Comparison of ENCODE assay signal across 20 mouse cellular contexts in genomic region chr3:107275996-107276395, GRCm38 (mm10). TPM values are rescaled to one million over a fixed set of nuclear protein-coding genes. Genes with fewer than 3 reads are reported as not detected.
DNase-seq lines count a peak whose midpoint lies in the region; ATAC-seq and TF ChIP-seq lines count a peak whose summit lies in the region.
"Had no signal": no experiment of that assay in that cellular context is flagged by ENCODE, and none has a peak within 500 bp of the region (broad histone marks: within the 10 kb centered on the region; RNA-seq: fewer than 3 reads in every experiment).

No protein-coding gene starts in this region.

- ATAC-seq in CD4-positive, CD25-positive, alpha-beta regulatory T cell, adult 4 months: no peak
- ATAC-seq in kidney, embryonic 14.5 days (ENCODE audit: low FRiP score, low TSS enrichment): no peak
- no peak for ATAC-seq in midbrain, postnatal 0 days (ENCODE audit: low FRiP score)
- ATAC-seq in stomach, postnatal 0 days (ENCODE audit: low FRiP score, low TSS enrichment): no peak

- H3K27ac ChIP-seq in kidney, embryonic 14.5 days (ENCODE audit: low read depth, low read length): no peak overlapping the region
- H3K27ac ChIP-seq in midbrain, postnatal 0 days (ENCODE audit: low read depth, low read length): no peak overlapping the region
- no peak overlapping the region for H3K27ac ChIP-seq in midbrain, embryonic 10.5 days (replicated peaks)
- H3K27ac ChIP-seq in stomach, postnatal 0 days (replicated peaks): no peak overlapping the region
- H3K27ac ChIP-seq: embryonic facial prominence, embryonic 12.5 days; stomach, embryonic 15.5 days had no signal

- no peak overlapping the region for H3K4me3 ChIP-seq in kidney, embryonic 14.5 days (ENCODE audit: low read length)
- no peak overlapping the region for H3K4me3 ChIP-seq in midbrain, postnatal 0 days (ENCODE audit: low read depth, low read length)
- H3K4me3 ChIP-seq in midbrain, embryonic 10.5 days: no peak overlapping the region
- no peak overlapping the region for H3K4me3 ChIP-seq in stomach, postnatal 0 days (ENCODE audit: low read depth, low read length)
- H3K4me3 ChIP-seq: embryonic facial prominence, embryonic 12.5 days; stomach, embryonic 15.5 days had no signal

- H3K9me3 ChIP-seq in kidney, embryonic 14.5 days (ENCODE audit: control insufficient read depth, low read length): no peaks in the 10 kb centered on the region
- H3K9me3 ChIP-seq in midbrain, postnatal 0 days (ENCODE audit: low read length): no peaks in the 10 kb centered on the region
- H3K9me3 ChIP-seq in midbrain, embryonic 10.5 days (replicated peaks): no peaks in the 10 kb centered on the region
- no peaks in the 10 kb centered on the region for H3K9me3 ChIP-seq in stomach, postnatal 0 days (ENCODE audit: control insufficient read depth, low read length)
- H3K9me3 ChIP-seq: embryonic facial prominence, embryonic 12.5 days; stomach, embryonic 15.5 days had no signal

- WGBS in kidney, embryonic 14.5 days: 51% methylated on average over 4 of the region's 4 CpGs
- 57% methylated on average over 4 of the region's 4 CpGs for WGBS in midbrain, postnatal 0 days
- 62% methylated on average over 4 of the region's 4 CpGs for WGBS in midbrain, embryonic 10.5 days
- whole genome bisulfite sequencing in stomach, postnatal 0 days: 60% methylated on average over 4 of the region's 4 CpGs

- TF ChIP-seq CTCF in midbrain, postnatal 0 days (IDR thresholded peaks at IDR 0.05): peak; percentile 49
- TF ChIP-seq CTCF in stomach, postnatal 0 days (IDR thresholded peaks at IDR 0.05; ENCODE audit: low read depth): peak; percentile 56

- H3K36me3 ChIP-seq in kidney, embryonic 14.5 days (ENCODE audit: control insufficient read depth, insufficient read depth, low read length): no peaks in the 10 kb centered on the region
- no peaks in the 10 kb centered on the region for H3K36me3 ChIP-seq in midbrain, postnatal 0 days (ENCODE audit: insufficient read depth, low read length)
- no peaks in the 10 kb centered on the region for H3K36me3 ChIP-seq in midbrain, embryonic 10.5 days
- no peaks in the 10 kb centered on the region for H3K36me3 ChIP-seq in stomach, postnatal 0 days (ENCODE audit: control insufficient read depth, insufficient read depth, low read length)
- H3K36me3 ChIP-seq: embryonic facial prominence, embryonic 12.5 days; stomach, embryonic 15.5 days had no signal

- no peak overlapping the region for H3K4me2 ChIP-seq in kidney, embryonic 14.5 days (replicated peaks; ENCODE audit: low read depth, low read length)
- H3K4me2 ChIP-seq in midbrain, postnatal 0 days (ENCODE audit: low read depth, low read length, poor library complexity, severe bottlenecking): no peak overlapping the region
- H3K4me2 ChIP-seq in stomach, postnatal 0 days (replicated peaks; ENCODE audit: low read depth): no peak overlapping the region
- H3K4me2 ChIP-seq: embryonic facial prominence, embryonic 12.5 days; stomach, embryonic 15.5 days had no signal

- DNase-seq in CD4-positive, CD25-positive, alpha-beta regulatory T cell, adult 2 months (ENCODE audit: low read depth, low spot score): peak; percentile 7
- peak; percentile 60 for DNase-seq in kidney, adult 9 months
- peak; percentile 15 for DNase-seq in midbrain, postnatal 0 days (ENCODE audit: low spot score)
- no peak for DNase-seq in midbrain, embryonic 10.5 days (ENCODE audit: low spot score)
- DNase-seq in stomach, postnatal 0 days (ENCODE audit: low spot score): no peak
- no peak for DNase-seq in layer of hippocampus, postnatal 25 days (ENCODE audit: extremely low spot score in 1 of 2, low spot score in 1 of 2)
- DNase-seq: adrenal gland, adult 2 months; cerebellum, adult 9-11 months; lung, postnatal 14 days; right cerebral cortex, postnatal 4 days; thymus, postnatal 36 days had no signal

- H3K9ac ChIP-seq in kidney, embryonic 14.5 days (ENCODE audit: low read depth, low read length): no peak overlapping the region
- H3K9ac ChIP-seq in midbrain, postnatal 0 days (replicated peaks; ENCODE audit: low read length, poor library complexity, severe bottlenecking): no peak overlapping the region
- H3K9ac ChIP-seq in stomach, postnatal 0 days (ENCODE audit: low read length): no peak overlapping the region
- H3K9ac ChIP-seq: embryonic facial prominence, embryonic 12.5 days; stomach, embryonic 15.5 days had no signal

- H3K4me1 ChIP-seq in kidney, embryonic 14.5 days (ENCODE audit: control insufficient read depth, insufficient read depth, low read length): peaks cover 6% of the 10 kb centered on the region; the same call in 1 of the 2 replicates
- H3K4me1 ChIP-seq in midbrain, postnatal 0 days (ENCODE audit: insufficient read depth, low read length): 0 out of 2 replicates have a peak, but pooled peaks cover 8% of the 10 kb centered on the region
- H3K4me1 ChIP-seq in midbrain, embryonic 10.5 days: peaks cover 20% of the 10 kb centered on the region
- no peaks in the 10 kb centered on the region for H3K4me1 ChIP-seq in stomach, postnatal 0 days (replicated peaks; ENCODE audit: control insufficient read depth, insufficient read depth)
- H3K4me1 ChIP-seq: stomach, embryonic 15.5 days had no signal

- no peaks in the 10 kb centered on the region for H3K27me3 ChIP-seq in kidney, embryonic 14.5 days (ENCODE audit: control insufficient read depth, insufficient read depth, low read length)
- H3K27me3 ChIP-seq in midbrain, postnatal 0 days (ENCODE audit: insufficient read depth, low read length): no peaks in the 10 kb centered on the region
- no peaks in the 10 kb centered on the region; the same call in 1 of the 2 replicates for H3K27me3 ChIP-seq in midbrain, embryonic 10.5 days (ENCODE audit: low read depth, poor library complexity, severe bottlenecking)
- H3K27me3 ChIP-seq in stomach, postnatal 0 days (ENCODE audit: control insufficient read depth, insufficient read depth, low read length): no peaks in the 10 kb centered on the region
- H3K27me3 ChIP-seq: embryonic facial prominence, embryonic 12.5 days; stomach, embryonic 15.5 days had no signal

- TF ChIP-seq EP300 in stomach, postnatal 0 days (optimal IDR thresholded peaks at IDR 0.05): no peak

RNA-seq across cellular contexts. Expression of gene Lamtor5, which starts 2.7 kb away (rescaled TPM):
- polyA plus RNA-seq in CD4-positive, CD25-positive, alpha-beta regulatory T cell, adult 4 months (2017; shearing (Covaris generic)): 100 to 1,000 TPM; 178 to 209 TPM
- polyA plus RNA-seq in kidney, embryonic 14.5 days (2014; fragmentation: Nextera tagmentation; extraction: Ambion mirVana): 190 and 230 TPM in 2 replicates
- 66.7 and 69.9 TPM in 2 replicates for total RNA-seq in midbrain, postnatal 0 days (2014; rRNA removed)
- polyA plus RNA-seq in midbrain, postnatal 0 days (2015; fragmentation: Nextera tagmentation; extraction: Ambion mirVana): 153 and 173 TPM in 2 replicates
- polyA plus RNA-seq in midbrain, embryonic 10.5 days (2016; fragmentation: Nextera tagmentation; extraction: Ambion mirVana): 193 and 202 TPM in 2 replicates
- polyA plus RNA-seq in stomach, postnatal 0 days (2015; fragmentation: Nextera tagmentation; extraction: Ambion mirVana): 186 and 189 TPM in 2 replicates
- 10 to 100 TPM; 54.9 to 69.3 TPM for total RNA-seq in layer of hippocampus, postnatal 25 days (2021)

RNA-seq across cellular contexts. Expression of gene Slc16a4, which starts 15.0 kb away (rescaled TPM):
- 1 to 10 TPM; 1.5 to 1.9 TPM for polyA plus RNA-seq in CD4-positive, CD25-positive, alpha-beta regulatory T cell, adult 4 months (2017; shearing (Covaris generic))
- 4.4 and 5.1 TPM in 2 replicates for polyA plus RNA-seq in kidney, embryonic 14.5 days (2014; fragmentation: Nextera tagmentation; extraction: Ambion mirVana)
- 1.4 and 1.5 TPM in 2 replicates for total RNA-seq in midbrain, postnatal 0 days (2014; rRNA removed)
- polyA plus RNA-seq in midbrain, postnatal 0 days (2015; fragmentation: Nextera tagmentation; extraction: Ambion mirVana): 2.0 and 2.4 TPM in 2 replicates
- 1.5 and 2.3 TPM in 2 replicates for polyA plus RNA-seq in midbrain, embryonic 10.5 days (2016; fragmentation: Nextera tagmentation; extraction: Ambion mirVana)
- 1.9 and 2.1 TPM in 2 replicates for polyA plus RNA-seq in stomach, postnatal 0 days (2015; fragmentation: Nextera tagmentation; extraction: Ambion mirVana)
- 1 to 10 TPM; 1.0 to 1.9 TPM for total RNA-seq in layer of hippocampus, postnatal 25 days (2021)
- total RNA-seq: granulocyte monocyte progenitor cell, adult 5-6 weeks; liver, adult 2 months had no signal
- polyA plus RNA-seq: liver, adult 2 months had no signal

RNA-seq across cellular contexts. Expression of gene Prok1, which starts 36.5 kb away (rescaled TPM):
- polyA plus RNA-seq in CD4-positive, CD25-positive, alpha-beta regulatory T cell, adult 4 months (2017; shearing (Covaris generic)): not detected
- 0.09 TPM in 1 of 2 replicates, not detected in the other for polyA plus RNA-seq in kidney, embryonic 14.5 days (2014; fragmentation: Nextera tagmentation; extraction: Ambion mirVana)
- total RNA-seq in midbrain, postnatal 0 days (2014; rRNA removed): 0.14 and 0.33 TPM in 2 replicates
- 0.09 and 0.16 TPM in 2 replicates for polyA plus RNA-seq in midbrain, postnatal 0 days (2015; fragmentation: Nextera tagmentation; extraction: Ambion mirVana)
- 0.11 TPM in 1 of 2 replicates, not detected in the other for polyA plus RNA-seq in midbrain, embryonic 10.5 days (2016; fragmentation: Nextera tagmentation; extraction: Ambion mirVana)
- polyA plus RNA-seq in stomach, postnatal 0 days (2015; fragmentation: Nextera tagmentation; extraction: Ambion mirVana): 10.5 and 11.3 TPM in 2 replicates
- total RNA-seq in layer of hippocampus, postnatal 25 days (2021): under 1 TPM in 1 of 2 experiments, not detected in 1; 0.07 TPM
- total RNA-seq: granulocyte monocyte progenitor cell, adult 5-6 weeks; left cerebral cortex, postnatal 14 days had no signal
- polyA plus RNA-seq: adrenal gland, adult 2 months; embryonic facial prominence, embryonic 12.5 days; heart, embryonic 16.5 days had no signal

RNA-seq across cellular contexts. Expression of gene A630076J17Rik, which starts 45.6 kb away (rescaled TPM):
- polyA plus RNA-seq in CD4-positive, CD25-positive, alpha-beta regulatory T cell, adult 4 months (2017; shearing (Covaris generic)): not detected
- polyA plus RNA-seq in kidney, embryonic 14.5 days (2014; fragmentation: Nextera tagmentation; extraction: Ambion mirVana): not detected in 2 replicates
- total RNA-seq in midbrain, postnatal 0 days (2014; rRNA removed): not detected in 2 replicates
- 0.20 TPM in 1 of 2 replicates, not detected in the other for polyA plus RNA-seq in midbrain, postnatal 0 days (2015; fragmentation: Nextera tagmentation; extraction: Ambion mirVana)
- polyA plus RNA-seq in midbrain, embryonic 10.5 days (2016; fragmentation: Nextera tagmentation; extraction: Ambion mirVana): not detected in 2 replicates
- polyA plus RNA-seq in stomach, postnatal 0 days (2015; fragmentation: Nextera tagmentation; extraction: Ambion mirVana): 28.1 and 32.7 TPM in 2 replicates
- not detected for total RNA-seq in layer of hippocampus, postnatal 25 days (2021)
- total RNA-seq: adrenal gland, adult 2 months; granulocyte monocyte progenitor cell, adult 5-6 weeks; layer of hippocampus, adult 18-20 months; left cerebral cortex, postnatal 14 days; liver, adult 2 months had no signal
- polyA plus RNA-seq: adrenal gland, adult 2 months; embryonic facial prominence, embryonic 12.5 days; liver, adult 2 months had no signal

RNA-seq across cellular contexts. Expression of gene Cym, which starts 54.5 kb away (rescaled TPM):
- under 1 TPM in 1 of 2 experiments, not detected in 1; 0.43 TPM for polyA plus RNA-seq in CD4-positive, CD25-positive, alpha-beta regulatory T cell, adult 4 months (2017; shearing (Covaris generic))
- polyA plus RNA-seq in kidney, embryonic 14.5 days (2014; fragmentation: Nextera tagmentation; extraction: Ambion mirVana): not detected in 2 replicates
- 0.19 TPM in 1 of 2 replicates, not detected in the other for total RNA-seq in midbrain, postnatal 0 days (2014; rRNA removed)
- polyA plus RNA-seq in midbrain, postnatal 0 days (2015; fragmentation: Nextera tagmentation; extraction: Ambion mirVana): 0.16 TPM in 1 of 2 replicates, not detected in the other
- polyA plus RNA-seq in midbrain, embryonic 10.5 days (2016; fragmentation: Nextera tagmentation; extraction: Ambion mirVana): not detected in 2 replicates
- 69,611 and 75,506 TPM in 2 replicates for polyA plus RNA-seq in stomach, postnatal 0 days (2015; fragmentation: Nextera tagmentation; extraction: Ambion mirVana)
- total RNA-seq in layer of hippocampus, postnatal 25 days (2021): not detected
- total RNA-seq: granulocyte monocyte progenitor cell, adult 5-6 weeks; layer of hippocampus, adult 18-20 months; left cerebral cortex, postnatal 14 days had no signal
- polyA plus RNA-seq: liver, adult 2 months had no signal

Comparison
In these comparisons a context has a peak if more than half of its experiments do, and no peak if none do; other contexts are left out.
1. DNase-seq: peak in CD4-positive, CD25-positive, alpha-beta regulatory T cell, adult 2 months (single experiment), kidney, adult 9 months (single experiment) and midbrain, postnatal 0 days (single experiment); none in midbrain, embryonic 10.5 days (single experiment), stomach, postnatal 0 days (single experiment) and layer of hippocampus, postnatal 25 days (0 of 2).